Mouse (Mus musculus): ENCODE data around the gene Krcc1. TPM values are rescaled to one million over a fixed set of nuclear protein-coding genes. Genes with fewer than 3 reads are reported as not detected.
"Not testable (repeated sequence)": the region's sequence is repeated elsewhere in the genome, so short reads cannot be mapped to it uniquely, and the experiment has no call there.

Krcc1 gene
- total RNA-seq, 2 experiments from 2014 or later = 114 to 139 TPM

GRCm38 (mm10) chr6:71329881-71330280 lies 58.4 kb downstream of the Krcc1 start:
- ATAC-seq (ENCODE audit: poor library complexity, severe bottlenecking) = no peak

GRCm38 (mm10) chr6:71330486-71330885 lies 59.0 kb downstream of the Krcc1 start:
- ATAC-seq (ENCODE audit: poor library complexity, severe bottlenecking) = no peak

GRCm38 (mm10) chr6:71331491-71331890 lies 60.0 kb downstream of the Krcc1 start:
- ATAC-seq (ENCODE audit: poor library complexity, severe bottlenecking) = not testable (repeated sequence)

- no peak for ATAC-seq (ENCODE audit: poor library complexity, severe bottlenecking)
Observed at GRCm38 (mm10) chr6:71332236-71332965, 60.9 kb downstream of the Krcc1 start.

- no peak for ATAC-seq (ENCODE audit: poor library complexity, severe bottlenecking)
Observed at GRCm38 (mm10) chr6:71333031-71333430, 61.6 kb downstream of the Krcc1 start.

- ATAC-seq (ENCODE audit: poor library complexity, severe bottlenecking) = no peak
Observed at GRCm38 (mm10) chr6:71333578-71334273, 62.2 kb downstream of the Krcc1 start.

Other genes starting within 250 kb of the Krcc1 start
- gene Thnsl2, start 127.2 kb upstream of the Krcc1 start, total RNA-seq (2015) = 0.68 TPM in 1 of 2 replicates, not detected in the other
- gene Thnsl2, start 127.2 kb upstream of the Krcc1 start, total RNA-seq (2017) = 0.08 TPM in 1 of 2 replicates, not detected in the other
- gene Fabp1, start 71.8 kb upstream of the Krcc1 start, total RNA-seq (2015) = not detected in 2 replicates
- not detected in 2 replicates for gene Fabp1, start 71.8 kb upstream of the Krcc1 start, total RNA-seq (2017)
- gene Smyd1, start 50.6 kb downstream of the Krcc1 start, total RNA-seq (2015) = not detected in 2 replicates
- gene Smyd1, start 50.6 kb downstream of the Krcc1 start, total RNA-seq (2017) = not detected in 2 replicates
- gene Cd8b1, start 51.1 kb downstream of the Krcc1 start, total RNA-seq (2015) = 0.20 TPM in 1 of 2 replicates, not detected in the other
- gene Cd8b1, start 51.1 kb downstream of the Krcc1 start, total RNA-seq (2017) = not detected in 2 replicates
- gene Cd8a, start 101.8 kb downstream of the Krcc1 start, total RNA-seq (2015) = 0.46 TPM in 1 of 2 replicates, not detected in the other
- 0.08 and 0.22 TPM in 2 replicates for gene Cd8a, start 101.8 kb downstream of the Krcc1 start, total RNA-seq (2017)
- 40.7 and 40.9 TPM in 2 replicates for gene Rmnd5a, start 169.0 kb downstream of the Krcc1 start, total RNA-seq (2015)
- gene Rmnd5a, start 169.0 kb downstream of the Krcc1 start, total RNA-seq (2017) = 49.8 and 52.5 TPM in 2 replicates
- gene Rnf103, start 222.2 kb downstream of the Krcc1 start, total RNA-seq (2015) = 14.6 and 17.5 TPM in 2 replicates
- 16.4 and 18.5 TPM in 2 replicates for gene Rnf103, start 222.2 kb downstream of the Krcc1 start, total RNA-seq (2017)